Mouse (Mus musculus) sigmoid colon, adult 10 weeks (tissue): ENCODE results near the gene Lrp3. TPM values are rescaled to one million over a fixed set of nuclear protein-coding genes. Genes with fewer than 3 reads are reported as not detected.

ENCODE experiments used
- polyA plus RNA-seq: library from polyadenylated mRNA; stranded (reverse); fragments of 350-450 nt; fragmentation: Illumina TruSeq; extraction: RNeasy Lipid Tissue Mini Kit (QIAGEN cat#74804); gene quantifications from one replicate; pipeline ENCODE4 v1.2.3, GENCODE M21; 2014; ENCODE audit warnings: low read depth, low replicate concordance

Lrp3 gene
- 0.32 TPM for polyA plus RNA-seq

GRCm38 (mm10) chr7:35215225-35215624, at the start of gene Lrp3:
Gene Lrp3, minus strand, starts transcription at chr7:35215498.

GRCm38 (mm10) chr7:35185889-35186569, 29.3 kb downstream of the Lrp3 start, which contains the start of gene Slc7a10:
Gene Slc7a10, plus strand, starts transcription at chr7:35186385.

Other genes with a start within 250 kb of the Lrp3 start
- 159 TPM for gene Cebpg, start 158.9 kb downstream of the Lrp3 start, polyA plus RNA-seq
- 7.3 TPM for gene Cebpa, start 96.2 kb downstream of the Lrp3 start, polyA plus RNA-seq
- 0.28 TPM for gene Slc7a10, start 29.1 kb downstream of the Lrp3 start, polyA plus RNA-seq
- gene Gpatch1, start 102.9 kb upstream of the Lrp3 start, polyA plus RNA-seq, result 8.9 TPM
- gene Rhpn2, start 118.7 kb upstream of the Lrp3 start, polyA plus RNA-seq, result 117 TPM
- gene Faap24, start 181.3 kb upstream of the Lrp3 start, polyA plus RNA-seq, result 3.0 TPM
- gene Cep89, start 181.5 kb upstream of the Lrp3 start, polyA plus RNA-seq, result 28.5 TPM
- 1.8 TPM for gene Slc7a9, start 233.3 kb upstream of the Lrp3 start, polyA plus RNA-seq